In the genomic region with DNA sequence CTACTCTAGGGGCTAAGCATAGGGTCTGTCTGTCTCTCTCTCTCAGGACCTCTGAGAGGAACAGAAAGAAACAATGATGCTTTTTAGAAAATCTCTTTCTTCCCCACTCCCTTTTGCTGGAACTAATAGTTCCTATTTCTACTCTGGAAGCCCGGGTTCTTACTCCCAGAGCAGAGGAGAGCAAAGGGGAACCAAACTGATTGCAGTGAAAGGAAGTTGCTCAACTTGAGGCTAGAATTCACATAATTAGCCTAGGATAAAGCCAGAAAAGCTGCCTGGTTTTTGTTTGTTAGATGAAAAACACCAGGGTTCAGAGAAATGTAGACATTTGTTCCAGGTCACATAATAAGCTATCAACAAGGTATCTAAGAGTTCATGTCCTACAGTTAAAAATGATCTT, we compare ENCODE assay signal across 19 mouse cellular contexts. TPM values are rescaled to one million over a fixed set of nuclear protein-coding genes. Genes with fewer than 3 reads are reported as not detected.
DNase-seq lines count a peak whose midpoint lies in the region; ATAC-seq and TF ChIP-seq lines count a peak whose summit lies in the region.
"Had no signal": no experiment of that assay in that cellular context is flagged by ENCODE, and none has a peak within 500 bp of the region (broad histone marks: within the 10 kb centered on the region; RNA-seq: fewer than 3 reads in every experiment).

No protein-coding gene starts in this region.

- 0 out of 2 replicates have a peak overlapping the region, but pooled peaks have one; percentile 42 for H3K27ac ChIP-seq in heart, embryonic 13.5 days (replicated peaks)
- H3K27ac ChIP-seq in liver, embryonic 14.5 days: peak overlapping the region; percentile 90
- 0 out of 2 replicates have a peak overlapping the region, but pooled peaks have one; percentile 11 for H3K27ac ChIP-seq in stomach, embryonic 15.5 days
- H3K27ac ChIP-seq in forebrain, postnatal 0 days (ENCODE audit: low read depth, low read length): no peak overlapping the region
- H3K27ac ChIP-seq: limb, embryonic 15.5 days; neural tube, embryonic 12.5 days had no signal

- H3K4me2 ChIP-seq in heart, embryonic 13.5 days: peak overlapping the region; percentile 75
- peak overlapping the region; percentile 83 for H3K4me2 ChIP-seq in liver, embryonic 14.5 days (ENCODE audit: low read depth)
- no peak overlapping the region for H3K4me2 ChIP-seq in stomach, embryonic 15.5 days
- H3K4me2 ChIP-seq in forebrain, postnatal 0 days (ENCODE audit: low read depth): no peak overlapping the region
- H3K4me2 ChIP-seq: limb, embryonic 15.5 days; neural tube, embryonic 12.5 days had no signal

- no peaks in the 10 kb centered on the region for H3K27me3 ChIP-seq in heart, embryonic 13.5 days (replicated peaks)
- H3K27me3 ChIP-seq in liver, embryonic 14.5 days (ENCODE audit: control insufficient read depth, insufficient read depth, low read length): no peaks in the 10 kb centered on the region
- no peaks in the 10 kb centered on the region for H3K27me3 ChIP-seq in stomach, embryonic 15.5 days (replicated peaks)
- H3K27me3 ChIP-seq in forebrain, postnatal 0 days (ENCODE audit: insufficient read depth, low read length): no peaks in the 10 kb centered on the region
- H3K27me3 ChIP-seq: limb, embryonic 15.5 days; neural tube, embryonic 12.5 days had no signal

- 76% methylated on average over 1 of the region's 1 CpGs for WGBS in heart, embryonic 13.5 days
- WGBS in liver, embryonic 14.5 days (ENCODE audit: insufficient replicate concordance): 26% methylated on average over 1 of the region's 1 CpGs
- 74% methylated on average over 1 of the region's 1 CpGs for WGBS in stomach, embryonic 15.5 days
- 64% methylated on average over 1 of the region's 1 CpGs for WGBS in forebrain, postnatal 0 days

- peaks cover 4% of the 10 kb centered on the region; the same call in 1 of the 2 replicates for H3K4me1 ChIP-seq in heart, embryonic 13.5 days
- peaks cover 19 to 40% of the 10 kb centered on the region in 2 experiments for H3K4me1 ChIP-seq in liver, embryonic 14.5 days (replicated peaks; ENCODE audit: control insufficient read depth in 2 of 2, insufficient read depth in 2 of 2, low read length in 1 of 2)
- H3K4me1 ChIP-seq in stomach, embryonic 15.5 days: no peaks in the 10 kb centered on the region
- no peaks in the 10 kb centered on the region for H3K4me1 ChIP-seq in forebrain, postnatal 0 days (ENCODE audit: insufficient read depth)
- H3K4me1 ChIP-seq: neural tube, embryonic 12.5 days had no signal

- no peak for DNase-seq in heart, postnatal 4 days
- DNase-seq in MEL-GATA-1-ER (ENCODE audit: extremely low read depth, low read depth): peak; percentile 42
- no peak for DNase-seq in liver, embryonic 14.5 days (ENCODE audit: low read depth in 3 of 3, low spot score in 3 of 3)
- DNase-seq in neural tube, embryonic 10.5 days (ENCODE audit: extremely low spot score, low spot score): no peak
- DNase-seq in adrenal gland, postnatal 4 days (ENCODE audit: low spot score in 2 of 2): no peak
- no peak for DNase-seq in forebrain, postnatal 0 days
- DNase-seq: adrenal gland, postnatal 36 days; cerebellum, adult 11 months; heart, postnatal 14 days; kidney, adult 11 months; kidney, postnatal 10 days; lung, postnatal 4 days; midbrain, embryonic 14.5 days had no signal

- no peak overlapping the region for H3K9ac ChIP-seq in heart, embryonic 13.5 days
- H3K9ac ChIP-seq in liver, embryonic 14.5 days (replicated peaks): peak overlapping the region; percentile 69
- H3K9ac ChIP-seq in stomach, embryonic 15.5 days: no peak overlapping the region
- no peak overlapping the region for H3K9ac ChIP-seq in forebrain, postnatal 0 days
- H3K9ac ChIP-seq: limb, embryonic 15.5 days; neural tube, embryonic 12.5 days had no signal

- no peak overlapping the region for H3K4me3 ChIP-seq in heart, embryonic 13.5 days
- H3K4me3 ChIP-seq in liver, embryonic 14.5 days (ENCODE audit: insufficient read depth in 1 of 2, low read depth in 2 of 2, low read length in 2 of 2): peak overlapping the region; percentile 53 to 59; a peak in 3 of 4 replicates
- H3K4me3 ChIP-seq in stomach, embryonic 15.5 days (replicated peaks): no peak overlapping the region
- H3K4me3 ChIP-seq in forebrain, postnatal 0 days (ENCODE audit: low read depth, low read length): no peak overlapping the region
- H3K4me3 ChIP-seq: limb, embryonic 15.5 days; neural tube, embryonic 12.5 days had no signal

- H3K36me3 ChIP-seq in heart, embryonic 13.5 days: no peaks in the 10 kb centered on the region
- no peaks in the 10 kb centered on the region; the same call in 1 of the 2 replicates for H3K36me3 ChIP-seq in liver, embryonic 14.5 days (replicated peaks; ENCODE audit: control insufficient read depth, insufficient read depth, low read depth)
- H3K36me3 ChIP-seq in stomach, embryonic 15.5 days: no peaks in the 10 kb centered on the region
- no peaks in the 10 kb centered on the region for H3K36me3 ChIP-seq in forebrain, postnatal 0 days (ENCODE audit: insufficient read depth)
- H3K36me3 ChIP-seq: limb, embryonic 15.5 days; neural tube, embryonic 12.5 days had no signal

- no peak for ATAC-seq in heart, embryonic 13.5 days (ENCODE audit: extremely low read depth, insufficient number of reproducible peaks, low FRiP score, low TSS enrichment)
- no peak for ATAC-seq in liver, embryonic 14.5 days (ENCODE audit: insufficient read depth)
- ATAC-seq in stomach, embryonic 15.5 days (ENCODE audit: insufficient read depth, low FRiP score, low read depth): no peak
- ATAC-seq in forebrain, postnatal 0 days: no peak
- ATAC-seq: CD4-positive, CD25-positive, alpha-beta regulatory T cell, adult 4 months; hindbrain, embryonic 16.5 days had no signal

- no peaks in the 10 kb centered on the region for H3K9me3 ChIP-seq in heart, embryonic 13.5 days
- no peaks in the 10 kb centered on the region for H3K9me3 ChIP-seq in liver, embryonic 14.5 days (ENCODE audit: control insufficient read depth, low read length)
- H3K9me3 ChIP-seq in stomach, embryonic 15.5 days: no peaks in the 10 kb centered on the region
- H3K9me3 ChIP-seq in forebrain, postnatal 0 days (ENCODE audit: low read length): no peaks in the 10 kb centered on the region
- H3K9me3 ChIP-seq: limb, embryonic 15.5 days; neural tube, embryonic 12.5 days had no signal

- TF ChIP-seq CTCF in liver, embryonic 14.5 days (IDR thresholded peaks at IDR 0.05; ENCODE audit: low read depth): no peak
- TF ChIP-seq CTCF in forebrain, postnatal 0 days (IDR thresholded peaks at IDR 0.05; ENCODE audit: low read depth): no peak

- TF ChIP-seq EP300 in liver, embryonic 14.5 days (IDR thresholded peaks at IDR 0.05; ENCODE audit: low read depth): no peak

RNA-seq across cellular contexts. Expression of a gene that starts 2.7 kb away (rescaled TPM):
- polyA plus RNA-seq in heart, embryonic 13.5 days (2015; fragmentation: Nextera tagmentation; extraction: Ambion mirVana): 20.4 and 21.7 TPM in 2 replicates
- 1 to 10 TPM; 9.1 to 10.0 TPM for total RNA-seq in heart, postnatal 4 days (2021)
- 26.3 and 28.7 TPM in 2 replicates for polyA plus RNA-seq in liver, embryonic 14.5 days (2012; rRNA removed)
- 44.7 and 49.5 TPM in 2 replicates for polyA plus RNA-seq in liver, embryonic 14.5 days (2014; fragmentation: Nextera tagmentation; extraction: Ambion mirVana)
- polyA plus RNA-seq in stomach, embryonic 15.5 days (2015; fragmentation: Nextera tagmentation; extraction: Ambion mirVana): 71.1 and 76.5 TPM in 2 replicates
- total RNA-seq in adrenal gland, postnatal 4 days (2021): 10 to 100 TPM; 84.9 to 86.2 TPM
- 47.6 and 50.5 TPM in 2 replicates for total RNA-seq in forebrain, postnatal 0 days (2014; rRNA removed)
- 45.1 and 48.8 TPM in 2 replicates for polyA plus RNA-seq in forebrain, postnatal 0 days (2015; fragmentation: Nextera tagmentation; extraction: Ambion mirVana)

RNA-seq across cellular contexts. Expression of a gene that starts 33.2 kb away (rescaled TPM):
- 17.4 and 18.1 TPM in 2 replicates for polyA plus RNA-seq in heart, embryonic 13.5 days (2015; fragmentation: Nextera tagmentation; extraction: Ambion mirVana)
- total RNA-seq in heart, postnatal 4 days (2021): 10 to 100 TPM; 39.7 to 40.8 TPM
- 6.9 and 13.2 TPM in 2 replicates for polyA plus RNA-seq in liver, embryonic 14.5 days (2012; rRNA removed)
- 18.5 and 23.0 TPM in 2 replicates for polyA plus RNA-seq in liver, embryonic 14.5 days (2014; fragmentation: Nextera tagmentation; extraction: Ambion mirVana)
- polyA plus RNA-seq in stomach, embryonic 15.5 days (2015; fragmentation: Nextera tagmentation; extraction: Ambion mirVana): 19.9 and 20.1 TPM in 2 replicates
- 10 to 100 TPM; 60.2 to 65.5 TPM for total RNA-seq in adrenal gland, postnatal 4 days (2021)
- 30.6 and 41.4 TPM in 2 replicates for total RNA-seq in forebrain, postnatal 0 days (2014; rRNA removed)
- 11.0 and 13.7 TPM in 2 replicates for polyA plus RNA-seq in forebrain, postnatal 0 days (2015; fragmentation: Nextera tagmentation; extraction: Ambion mirVana)

RNA-seq across cellular contexts. Expression of a gene that starts 33.2 kb away (rescaled TPM):
- polyA plus RNA-seq in heart, embryonic 13.5 days (2015; fragmentation: Nextera tagmentation; extraction: Ambion mirVana): 25.3 and 28.5 TPM in 2 replicates
- total RNA-seq in heart, postnatal 4 days (2021): 10 to 100 TPM; 16.6 to 24.0 TPM
- 7.5 and 7.8 TPM in 2 replicates for polyA plus RNA-seq in liver, embryonic 14.5 days (2012; rRNA removed)
- 7.1 and 7.5 TPM in 2 replicates for polyA plus RNA-seq in liver, embryonic 14.5 days (2014; fragmentation: Nextera tagmentation; extraction: Ambion mirVana)
- 36.0 and 36.1 TPM in 2 replicates for polyA plus RNA-seq in stomach, embryonic 15.5 days (2015; fragmentation: Nextera tagmentation; extraction: Ambion mirVana)
- total RNA-seq in adrenal gland, postnatal 4 days (2021): 10 to 100 TPM; 26.0 to 32.0 TPM
- 24.5 and 33.6 TPM in 2 replicates for total RNA-seq in forebrain, postnatal 0 days (2014; rRNA removed)
- polyA plus RNA-seq in forebrain, postnatal 0 days (2015; fragmentation: Nextera tagmentation; extraction: Ambion mirVana): 28.9 and 31.6 TPM in 2 replicates

RNA-seq across cellular contexts. Expression of a gene that starts 53.1 kb away (rescaled TPM):
- 16.1 and 16.3 TPM in 2 replicates for polyA plus RNA-seq in heart, embryonic 13.5 days (2015; fragmentation: Nextera tagmentation; extraction: Ambion mirVana)
- 1 to 10 TPM; 7.8 to 7.9 TPM for total RNA-seq in heart, postnatal 4 days (2021)
- polyA plus RNA-seq in liver, embryonic 14.5 days (2012; rRNA removed): 4.5 and 5.1 TPM in 2 replicates
- 6.5 and 6.9 TPM in 2 replicates for polyA plus RNA-seq in liver, embryonic 14.5 days (2014; fragmentation: Nextera tagmentation; extraction: Ambion mirVana)
- polyA plus RNA-seq in stomach, embryonic 15.5 days (2015; fragmentation: Nextera tagmentation; extraction: Ambion mirVana): 17.8 and 17.9 TPM in 2 replicates
- 10 to 100 TPM; 13.7 to 17.5 TPM for total RNA-seq in adrenal gland, postnatal 4 days (2021)
- total RNA-seq in forebrain, postnatal 0 days (2014; rRNA removed): 6.5 and 6.6 TPM in 2 replicates
- polyA plus RNA-seq in forebrain, postnatal 0 days (2015; fragmentation: Nextera tagmentation; extraction: Ambion mirVana): 4.6 and 4.8 TPM in 2 replicates

RNA-seq across cellular contexts. Expression of a gene that starts 53.2 kb away (rescaled TPM):
- polyA plus RNA-seq in heart, embryonic 13.5 days (2015; fragmentation: Nextera tagmentation; extraction: Ambion mirVana): 59.3 TPM in 2 replicates
- total RNA-seq in heart, postnatal 4 days (2021): 10 to 100 TPM; 48.3 to 50.5 TPM
- 19.2 and 19.7 TPM in 2 replicates for polyA plus RNA-seq in liver, embryonic 14.5 days (2012; rRNA removed)
- polyA plus RNA-seq in liver, embryonic 14.5 days (2014; fragmentation: Nextera tagmentation; extraction: Ambion mirVana): 45.5 and 49.1 TPM in 2 replicates
- 63.3 and 67.0 TPM in 2 replicates for polyA plus RNA-seq in stomach, embryonic 15.5 days (2015; fragmentation: Nextera tagmentation; extraction: Ambion mirVana)
- total RNA-seq in adrenal gland, postnatal 4 days (2021): 10 to 100 TPM; 52.7 to 56.9 TPM
- total RNA-seq in forebrain, postnatal 0 days (2014; rRNA removed): 39.5 and 47.0 TPM in 2 replicates
- polyA plus RNA-seq in forebrain, postnatal 0 days (2015; fragmentation: Nextera tagmentation; extraction: Ambion mirVana): 73.9 and 77.4 TPM in 2 replicates

Comparison
In these comparisons a context has a peak if more than half of its experiments do, and no peak if none do; other contexts are left out.
1. H3K4me2 ChIP-seq: peak in heart, embryonic 13.5 days (single experiment) and liver, embryonic 14.5 days (single experiment); none in stomach, embryonic 15.5 days (single experiment) and forebrain, postnatal 0 days (single experiment).
2. H3K4me3 ChIP-seq: peak in liver, embryonic 14.5 days (2 of 2); none in heart, embryonic 13.5 days (single experiment), stomach, embryonic 15.5 days (single experiment) and forebrain, postnatal 0 days (single experiment).